Mouse (Mus musculus) stomach, embryonic 14.5 days (tissue): ENCODE results near the gene Dab1. TPM values are rescaled to one million over a fixed set of nuclear protein-coding genes. Genes with fewer than 3 reads are reported as not detected.

Experiments used
- ATAC-seq: fragments of 200-750 bp; cut with Nextera tagmentation; 2 replicates; pipeline ENCODE4 v1.8.0; 2017; ENCODE audit warnings: low read depth, moderate TSS enrichment; ENCODE audit not compliant: insufficient number of reproducible peaks, insufficient read depth, low FRiP score
- H3K27ac ChIP-seq: fragments of 300-500 bp; sonication (generic); 2 replicates; pipeline ENCODE4 v1.5.1; 2014; ENCODE audit warnings: mild to moderate bottlenecking, low read length, moderate library complexity, mixed read lengths
- H3K27me3 ChIP-seq: fragments of 300-500 bp; sonication (generic); 2 replicates; pipeline ENCODE4 v1.6.1; 2014; ENCODE audit warnings: low read length, control low read depth, mixed read lengths; ENCODE audit not compliant: control insufficient read depth, insufficient read depth
- H3K36me3 ChIP-seq: fragments of 300-500 bp; sonication (generic); 2 replicates; pipeline ENCODE4 v1.6.1; 2014; ENCODE audit warnings: mild to moderate bottlenecking, control low read depth, low read length, moderate library complexity, mixed read lengths; ENCODE audit not compliant: control insufficient read depth, insufficient read depth
- H3K4me1 ChIP-seq: fragments of 300-500 bp; sonication (generic); 2 replicates; pipeline ENCODE4 v1.6.1; 2014; ENCODE audit warnings: low read length, control low read depth, mixed read lengths; ENCODE audit not compliant: control insufficient read depth, insufficient read depth
- H3K4me2 ChIP-seq: fragments of 300-500 bp; sonication (generic); replicated peaks from 2 replicates; pipeline ENCODE4 v1.6.1; 2014; ENCODE audit warnings: low read depth, low read length, control low read depth
- H3K4me3 ChIP-seq: fragments of 300-500 bp; sonication (generic); 2 replicates; pipeline ENCODE4 v1.5.1; 2014; ENCODE audit warnings: low read depth, low read length, control low read depth
- H3K9ac ChIP-seq: fragments of 300-500 bp; sonication (generic); replicated peaks from 2 replicates; pipeline ENCODE4 v1.6.1; 2014; ENCODE audit warnings: low read depth, mild to moderate bottlenecking, control low read depth, low read length, moderate library complexity, mixed read lengths
- H3K9me3 ChIP-seq: fragments of 300-500 bp; sonication (generic); 2 replicates; pipeline ENCODE4 v1.6.1; 2016; ENCODE audit warnings: low read depth, low read length, control low read depth; ENCODE audit not compliant: control insufficient read depth
- WGBS: fragments of 180-500 bp; shearing (Covaris S2); extraction: QIAGEN DNeasy Blood & Tissue Kit; methylation state at CpG from one replicate; pipeline ENCODE4 v1.1.7; 2014; 5-methylcytosine and 5-hydroxymethylcytosine counted together
- polyA plus RNA-seq: library from polyadenylated mRNA; unstranded; fragments of >200 nt; fragmentation: Nextera tagmentation; extraction: Ambion mirVana; gene quantifications from 2 replicates; pipeline ENCODE4 v1.2.1, GENCODE M21; 2014

Gene Dab1
- polyA plus RNA-seq, 1 experiment from 2014 or later: 8.5 TPM

DNA sequence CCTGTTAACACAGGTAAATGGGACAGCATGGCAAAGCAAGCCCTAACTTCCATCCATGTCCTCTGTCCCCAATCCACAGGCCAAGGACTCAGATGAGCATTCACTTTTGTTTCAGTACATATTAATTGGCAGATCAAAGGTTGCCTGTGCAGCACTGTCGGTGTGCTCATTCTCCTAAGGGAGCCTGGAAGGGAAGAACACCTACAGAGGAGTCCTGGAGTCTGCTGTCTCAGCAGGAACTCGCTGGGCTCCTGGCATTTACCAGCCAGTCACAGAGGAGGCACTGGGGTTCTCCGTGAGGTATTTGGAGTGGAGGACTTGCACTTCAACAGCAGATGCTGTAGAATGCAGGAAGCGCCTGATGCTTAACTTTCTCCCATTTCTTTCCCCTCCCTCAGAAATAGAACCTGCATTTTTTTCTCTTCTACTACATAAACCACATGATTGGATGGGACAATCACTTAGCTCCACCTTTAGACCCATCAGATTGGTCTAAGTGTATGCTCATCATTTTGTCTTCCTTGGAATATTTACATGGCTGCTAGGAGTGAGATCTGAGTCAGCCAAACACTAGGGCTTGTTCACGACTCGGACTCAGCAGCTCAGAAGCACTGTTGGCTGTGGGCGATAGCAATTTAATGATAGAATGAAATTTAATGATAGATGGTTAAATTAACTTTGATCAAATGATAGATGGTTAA is 837.2 kb downstream of the Dab1 start:
- no peak for ATAC-seq
- WGBS: 87% methylated on average over 7 of the region's 7 CpGs
- Histone ChIP-seq H3K27me3 (no peaks in the 10 kb centered on the region), H3K4me3 (no peak overlapping the region), H3K27ac (no peak overlapping the region), H3K4me2 (no peak overlapping the region), H3K4me1 (no peaks in the 10 kb centered on the region), H3K9ac (no peak overlapping the region), H3K9me3 (no peaks in the 10 kb centered on the region), H3K36me3 (no peaks in the 10 kb centered on the region)

DNA sequence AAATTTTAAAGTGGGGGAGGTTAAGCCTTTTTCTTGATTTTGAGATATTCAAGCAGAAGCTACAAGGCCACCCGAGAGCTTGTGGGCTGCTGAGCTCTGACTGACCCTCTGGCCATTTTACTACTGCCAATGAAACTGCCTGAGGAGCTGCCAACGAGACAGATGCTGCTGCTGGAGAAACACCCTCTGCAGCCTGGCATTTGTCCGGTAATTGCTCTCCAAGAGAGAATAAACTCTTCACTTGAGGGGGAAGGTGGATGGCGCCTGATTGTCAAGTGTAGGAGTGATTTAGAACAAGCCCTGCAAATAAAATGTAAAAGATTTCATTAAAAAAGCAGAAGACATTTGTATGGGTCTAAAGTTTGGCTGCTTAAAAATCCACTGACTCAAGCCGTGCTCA is 839.6 kb downstream of the Dab1 start:
- WGBS: 57% methylated on average over 5 of the region's 5 CpGs
- H3K4me2 ChIP-seq: no peak overlapping the region
- no peaks in the 10 kb centered on the region for H3K36me3 ChIP-seq
- H3K27me3 ChIP-seq: no peaks in the 10 kb centered on the region
- H3K9me3 ChIP-seq: no peaks in the 10 kb centered on the region
- H3K9ac ChIP-seq: no peak overlapping the region
- H3K4me1 ChIP-seq: no peaks in the 10 kb centered on the region
- no peak overlapping the region for H3K27ac ChIP-seq
- ATAC-seq: no peak
- H3K4me3 ChIP-seq: no peak overlapping the region

DNA sequence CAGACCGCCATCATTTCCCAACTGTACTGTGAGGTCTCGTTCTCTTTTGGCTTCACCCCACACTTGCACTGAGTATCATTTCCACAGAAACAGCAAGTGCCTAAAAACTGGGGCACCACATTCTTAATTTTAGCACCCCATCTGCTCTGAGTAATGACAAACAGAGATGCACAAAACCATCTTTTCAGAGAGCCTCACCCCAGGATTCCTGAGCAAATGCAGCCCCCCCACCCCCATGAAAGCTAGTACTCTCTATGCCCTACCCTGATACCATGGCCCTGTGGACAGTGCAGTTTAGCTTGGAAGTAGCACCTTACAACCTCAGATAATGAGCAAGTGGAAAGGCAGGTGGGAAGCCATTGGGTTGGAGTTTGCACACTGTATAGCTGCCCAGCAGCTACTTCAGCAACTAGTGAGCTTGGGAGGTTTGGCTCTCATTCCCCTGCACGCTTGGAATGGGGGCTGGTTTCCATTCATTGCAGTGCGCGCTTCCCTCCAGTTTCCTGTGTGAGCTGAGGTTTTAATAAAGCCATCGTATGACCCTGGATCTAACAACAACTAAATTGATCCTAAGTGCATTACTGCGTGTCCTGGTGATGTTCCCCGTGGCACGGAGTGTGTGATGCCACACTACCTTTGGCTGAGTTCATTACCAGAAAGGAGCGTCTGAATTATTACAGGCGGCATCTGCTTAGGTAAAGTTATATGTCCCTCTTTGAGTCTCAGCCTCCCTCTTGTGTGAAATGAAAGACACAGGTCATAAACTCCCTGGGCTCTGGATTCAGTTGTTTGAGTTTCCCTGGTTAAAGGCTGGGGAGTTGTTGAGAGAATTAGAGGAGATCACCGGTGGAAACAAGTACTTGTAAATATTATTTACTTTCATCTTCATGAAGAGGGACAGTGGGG is 842.2 kb downstream of the Dab1 start:
- H3K4me2 ChIP-seq: no peak overlapping the region
- ATAC-seq: no peak
- WGBS: 91% methylated on average over 12 of the region's 12 CpGs

DNA sequence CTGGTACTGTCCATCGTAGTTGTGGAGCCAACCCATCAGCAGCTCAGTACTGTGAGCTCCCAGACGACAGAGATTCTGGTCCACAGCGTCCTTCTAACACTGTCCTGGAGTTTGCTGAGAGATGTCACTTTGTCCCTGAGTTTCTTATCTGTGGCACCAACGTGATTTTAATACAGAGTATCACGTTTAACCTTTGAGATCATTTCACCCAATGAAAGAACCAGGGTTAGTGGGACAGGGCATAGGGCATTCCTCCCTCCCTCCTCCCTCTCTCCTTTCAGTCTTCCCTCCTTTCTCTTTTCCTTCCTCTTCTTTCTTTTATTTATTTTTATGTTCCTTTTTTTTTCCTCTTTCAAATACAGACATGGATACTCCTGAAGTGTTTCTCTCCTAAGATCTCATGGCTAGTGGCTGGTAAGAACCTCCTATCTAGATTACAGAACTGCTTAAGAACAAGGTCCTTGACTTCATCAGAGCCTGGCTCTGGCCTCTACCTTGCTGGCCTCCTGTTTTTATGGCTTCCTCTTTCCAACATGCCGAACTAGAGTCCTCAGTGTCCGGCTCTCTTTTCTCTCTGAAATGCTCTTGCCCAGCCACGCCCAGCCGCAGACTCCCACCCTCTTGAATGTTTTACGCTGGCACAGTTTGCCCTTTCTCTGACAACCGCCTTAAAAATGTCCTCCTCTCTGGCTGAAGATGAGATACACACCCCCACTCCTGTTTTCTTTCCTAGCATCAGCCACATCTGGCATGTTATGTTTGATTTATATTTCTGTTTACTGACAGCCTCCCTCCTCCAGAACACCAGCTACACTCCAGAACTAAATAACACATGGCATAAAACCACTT is 844.0 kb downstream of the Dab1 start:
- Histone ChIP-seq H3K27ac (no peak overlapping the region), H3K9me3 (no peaks in the 10 kb centered on the region), H3K4me2 (no peak overlapping the region), H3K27me3 (no peaks in the 10 kb centered on the region), H3K9ac (no peak overlapping the region), H3K4me1 (no peaks in the 10 kb centered on the region), H3K4me3 (no peak overlapping the region), H3K36me3 (no peaks in the 10 kb centered on the region)
- ATAC-seq: no peak
- WGBS: 63% methylated on average over 11 of the region's 11 CpGs

More for the DNA sequence above, 842.2 kb downstream of the Dab1 start:
- Histone ChIP-seq H3K27ac (no peak overlapping the region), H3K4me3 (no peak overlapping the region), H3K4me1 (no peaks in the 10 kb centered on the region), H3K27me3 (no peaks in the 10 kb centered on the region), H3K9ac (no peak overlapping the region), H3K9me3 (no peaks in the 10 kb centered on the region), H3K36me3 (no peaks in the 10 kb centered on the region)

DNA sequence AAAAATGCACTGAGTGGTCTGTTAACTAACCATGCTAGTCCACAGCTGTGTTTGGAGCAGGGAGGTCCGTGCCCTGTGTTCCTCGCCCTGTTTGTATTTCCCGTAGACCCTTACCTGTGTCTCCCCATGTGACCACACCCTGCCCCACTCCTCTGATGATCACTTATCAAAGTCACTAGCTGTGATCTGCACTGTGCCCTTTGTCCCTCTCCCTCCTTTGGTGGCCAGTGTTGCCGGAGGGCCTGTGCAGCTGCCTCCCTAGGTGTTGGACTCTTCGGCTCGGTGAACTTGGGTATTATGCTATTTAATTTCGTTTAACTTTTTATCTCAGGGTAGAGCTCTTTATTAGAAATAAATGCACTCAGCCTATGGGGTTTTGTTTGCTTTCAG is 844.6 kb downstream of the Dab1 start:
- no peak for ATAC-seq
- no peak overlapping the region for H3K27ac ChIP-seq
- no peaks in the 10 kb centered on the region for H3K27me3 ChIP-seq
- H3K9ac ChIP-seq: no peak overlapping the region
- H3K4me3 ChIP-seq: no peak overlapping the region
- 55% methylated on average over 7 of the region's 7 CpGs for WGBS
- no peaks in the 10 kb centered on the region for H3K9me3 ChIP-seq
- H3K36me3 ChIP-seq: no peaks in the 10 kb centered on the region
- H3K4me1 ChIP-seq: no peaks in the 10 kb centered on the region
- H3K4me2 ChIP-seq: no peak overlapping the region

DNA sequence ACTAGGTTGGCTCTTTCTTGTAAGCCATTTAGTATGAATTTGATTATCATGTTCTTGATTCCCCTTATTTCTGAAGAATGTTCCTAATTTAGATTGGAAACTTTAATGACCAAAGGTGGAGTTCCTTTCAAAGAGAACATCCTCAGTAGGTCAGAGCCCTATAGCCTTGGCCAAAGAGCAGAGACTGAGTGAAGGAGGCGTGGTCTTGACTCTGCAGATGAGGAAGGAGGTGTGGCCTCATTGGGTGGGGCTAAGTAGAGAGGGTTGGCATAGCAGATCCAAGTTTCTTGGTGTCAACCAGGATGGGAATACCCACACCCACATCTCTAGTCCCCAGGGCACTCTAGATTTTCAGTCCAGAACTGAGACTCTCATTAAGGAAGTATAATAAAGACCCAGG is 846.4 kb downstream of the Dab1 start:
- H3K36me3 ChIP-seq: no peaks in the 10 kb centered on the region
- no peak overlapping the region for H3K4me3 ChIP-seq
- 80% methylated on average over 1 of the region's 1 CpGs for WGBS
- no peak for ATAC-seq
- no peak overlapping the region for H3K9ac ChIP-seq
- no peak overlapping the region for H3K4me2 ChIP-seq
- no peaks in the 10 kb centered on the region for H3K27me3 ChIP-seq
- H3K27ac ChIP-seq: no peak overlapping the region
- H3K4me1 ChIP-seq: no peaks in the 10 kb centered on the region
- H3K9me3 ChIP-seq: no peaks in the 10 kb centered on the region

DNA sequence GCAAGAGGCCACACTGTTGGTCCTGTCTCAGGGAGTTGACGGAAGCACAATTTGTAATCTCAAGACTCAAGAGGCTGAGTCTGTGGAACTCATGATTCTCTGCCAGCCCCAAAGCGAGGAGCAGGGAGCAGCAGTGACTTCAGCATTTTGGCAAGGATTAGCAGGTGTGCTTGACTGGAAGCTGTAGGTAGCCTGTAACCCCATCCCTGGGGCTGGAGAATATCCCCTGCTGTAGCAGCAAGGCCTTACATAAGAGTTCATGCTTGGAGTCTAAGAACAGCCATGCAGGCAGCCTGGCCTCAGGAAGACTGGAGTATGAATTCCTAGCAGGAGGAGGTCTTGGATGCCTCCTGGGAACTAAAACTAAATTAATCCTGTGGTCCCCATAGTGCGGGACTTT is 849.5 kb downstream of the Dab1 start:
- Histone ChIP-seq H3K36me3 (no peaks in the 10 kb centered on the region), H3K27me3 (no peaks in the 10 kb centered on the region), H3K4me3 (no peak overlapping the region), H3K27ac (no peak overlapping the region), H3K9me3 (no peaks in the 10 kb centered on the region), H3K4me1 (no peaks in the 10 kb centered on the region), H3K4me2 (no peak overlapping the region), H3K9ac (no peak overlapping the region)
- no peak for ATAC-seq
- 82% methylated on average over 3 of the region's 3 CpGs for WGBS

DNA sequence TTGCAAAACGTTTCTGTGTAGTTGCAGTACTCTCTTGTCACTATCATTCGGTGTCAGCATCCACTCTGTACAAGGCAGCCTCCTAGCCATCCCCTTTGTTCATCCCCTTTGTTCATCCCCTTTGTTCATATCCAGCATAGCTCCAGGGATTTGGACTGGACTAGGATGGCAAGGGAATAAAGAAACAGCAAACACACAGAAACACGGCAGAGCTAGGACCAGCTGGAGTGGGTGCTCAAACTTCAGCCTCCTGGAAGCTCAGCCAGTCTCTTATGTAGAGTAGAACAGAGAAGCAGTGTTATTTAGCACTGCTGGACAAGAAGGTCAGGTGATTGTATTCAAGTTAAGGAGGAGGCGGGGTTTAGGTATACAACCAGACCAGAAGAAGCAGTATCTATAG is 853.8 kb downstream of the Dab1 start:
- no peak overlapping the region for H3K9ac ChIP-seq
- no peaks in the 10 kb centered on the region for H3K4me1 ChIP-seq
- H3K36me3 ChIP-seq: no peaks in the 10 kb centered on the region
- no peak overlapping the region for H3K27ac ChIP-seq
- H3K27me3 ChIP-seq: no peaks in the 10 kb centered on the region
- H3K9me3 ChIP-seq: no peaks in the 10 kb centered on the region
- H3K4me2 ChIP-seq: no peak overlapping the region
- no peak for ATAC-seq
- WGBS: 81% methylated on average over 4 of the region's 4 CpGs
- H3K4me3 ChIP-seq: no peak overlapping the region
